Mouse (Mus musculus) midbrain, embryonic 16.5 days (tissue): Measurements from ENCODE around the gene Brd7. TPM values are rescaled to one million over a fixed set of nuclear protein-coding genes. Genes with fewer than 3 reads are reported as not detected.

Source experiments
- ATAC-seq: fragments of 200-750 bp; cut with Nextera tagmentation; 2 replicates; pipeline ENCODE4 v1.8.0; 2017; ENCODE audit warnings: moderate TSS enrichment
- H3K27ac ChIP-seq: fragments of 300-500 bp; sonication (generic); 2 replicates; pipeline ENCODE4 v1.5.1; 2014; ENCODE audit warnings: mild to moderate bottlenecking, low read length, mixed read lengths
- H3K27me3 ChIP-seq: fragments of 300-500 bp; sonication (generic); 2 replicates; pipeline ENCODE4 v1.6.1; 2014; ENCODE audit warnings: low read depth, low read length, mixed read lengths; ENCODE audit not compliant: control insufficient read depth, insufficient read depth
- H3K36me3 ChIP-seq: fragments of 300-500 bp; sonication (generic); 2 replicates; pipeline ENCODE4 v1.6.1; 2014; ENCODE audit warnings: mild to moderate bottlenecking, low read length, moderate library complexity, mixed read lengths; ENCODE audit not compliant: control insufficient read depth, insufficient read depth
- H3K4me1 ChIP-seq: fragments of 300-500 bp; sonication (generic); 2 replicates; pipeline ENCODE4 v1.6.1; 2014; ENCODE audit warnings: mild to moderate bottlenecking, low read length, mixed read lengths; ENCODE audit not compliant: control insufficient read depth, insufficient read depth
- H3K4me2 ChIP-seq: fragments of 300-500 bp; sonication (generic); 2 replicates; pipeline ENCODE4 v1.6.1; 2014; ENCODE audit warnings: mild to moderate bottlenecking, low read length, mixed read lengths
- H3K4me3 ChIP-seq: fragments of 300-500 bp; sonication (generic); 2 replicates; pipeline ENCODE4 v1.5.1; 2014; ENCODE audit warnings: low read depth, mild to moderate bottlenecking, low read length, moderate library complexity, mixed read lengths
- H3K9ac ChIP-seq: fragments of 300-500 bp; sonication (generic); 2 replicates; pipeline ENCODE4 v1.6.1; 2014; ENCODE audit warnings: low read depth, low read length, mixed read lengths
- H3K9me3 ChIP-seq: fragments of 300-500 bp; sonication (generic); replicated peaks from 2 replicates; pipeline ENCODE4 v1.6.1; 2014; ENCODE audit warnings: mild to moderate bottlenecking, low read length, mixed read lengths; ENCODE audit not compliant: control insufficient read depth, poor library complexity, severe bottlenecking
- WGBS: fragments of 180-500 bp; shearing (Covaris S2); extraction: QIAGEN DNeasy Blood & Tissue Kit; methylation state at CpG from one replicate; pipeline ENCODE4 v1.1.7; 2014; 5-methylcytosine and 5-hydroxymethylcytosine counted together
- polyA plus RNA-seq: library from polyadenylated mRNA; unstranded; fragments of >200 nt; fragmentation: Nextera tagmentation; extraction: Ambion mirVana; gene quantifications from 2 replicates; pipeline ENCODE4 v1.2.1, GENCODE M21; 2015

Gene Brd7
- polyA plus RNA-seq, 1 experiment from 2014 or later: 57.8 TPM

GRCm38 (mm10) chr8:88321387-88321786 lies 40.6 kb downstream of the Brd7 start:
- H3K9me3 ChIP-seq: no peaks in the 10 kb centered on the region
- no peak overlapping the region for H3K4me2 ChIP-seq
- H3K9ac ChIP-seq: no peak overlapping the region
- ATAC-seq: no peak
- H3K27me3 ChIP-seq: no peaks in the 10 kb centered on the region
- H3K36me3 ChIP-seq: peaks cover 2% of the 10 kb centered on the region; the same call in 1 of the 2 replicates
- 0 out of 2 replicates have a peak, but pooled peaks cover 2% of the 10 kb centered on the region for H3K4me1 ChIP-seq
- H3K27ac ChIP-seq: no peak overlapping the region
- WGBS: 93% methylated on average over 5 of the region's 5 CpGs
- no peak overlapping the region for H3K4me3 ChIP-seq

GRCm38 (mm10) chr8:88320134-88320533 lies 41.9 kb downstream of the Brd7 start:
- no peak overlapping the region for H3K9ac ChIP-seq
- 0 out of 2 replicates have a peak, but pooled peaks cover 2% of the 10 kb centered on the region for H3K4me1 ChIP-seq
- no peak overlapping the region for H3K4me2 ChIP-seq
- no peaks in the 10 kb centered on the region for H3K9me3 ChIP-seq
- no peaks in the 10 kb centered on the region for H3K27me3 ChIP-seq
- peaks cover 1% of the 10 kb centered on the region; the same call in 1 of the 2 replicates for H3K36me3 ChIP-seq
- no peak overlapping the region for H3K4me3 ChIP-seq
- no peak for ATAC-seq
- no peak overlapping the region for H3K27ac ChIP-seq
- 95% methylated on average over 6 of the region's 6 CpGs for WGBS

GRCm38 (mm10) chr8:88318151-88318550 lies 43.8 kb downstream of the Brd7 start:
- Histone ChIP-seq H3K27me3 (no peaks in the 10 kb centered on the region), H3K36me3 (no peaks in the 10 kb centered on the region), H3K9ac (no peak overlapping the region), H3K9me3 (no peaks in the 10 kb centered on the region), H3K4me3 (no peak overlapping the region), H3K27ac (no peak overlapping the region), H3K4me2 (no peak overlapping the region), H3K4me1 (0 out of 2 replicates have a peak, but pooled peaks cover 2% of the 10 kb centered on the region)
- no peak for ATAC-seq
- WGBS: 92% methylated on average over 8 of the region's 8 CpGs

DNA sequence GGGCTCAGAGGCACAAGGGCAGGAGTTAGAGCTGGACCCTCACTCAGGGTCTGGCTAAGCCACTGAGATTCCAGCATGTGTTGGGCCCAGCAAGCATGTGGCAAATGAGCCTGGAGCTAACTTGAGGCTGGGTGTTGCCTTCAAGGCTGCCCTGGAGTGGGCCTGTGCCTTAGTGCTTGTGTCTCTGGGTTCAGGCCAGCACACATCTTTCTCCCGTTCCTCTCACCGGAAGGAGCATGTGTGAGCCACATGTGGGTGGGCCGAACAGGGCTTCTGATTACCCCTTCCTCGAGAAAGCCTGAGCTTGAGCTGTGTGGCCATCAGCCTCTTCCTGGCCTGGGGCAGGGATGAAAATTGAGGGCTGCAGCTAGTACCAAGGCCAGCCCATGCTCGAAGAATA lies 44.7 kb downstream of the Brd7 start:
- Histone ChIP-seq H3K4me2 (no peak overlapping the region), H3K4me3 (no peak overlapping the region), H3K9me3 (no peaks in the 10 kb centered on the region), H3K27ac (no peak overlapping the region), H3K27me3 (no peaks in the 10 kb centered on the region), H3K9ac (no peak overlapping the region), H3K4me1 (0 out of 2 replicates have a peak, but pooled peaks cover 2% of the 10 kb centered on the region), H3K36me3 (no peaks in the 10 kb centered on the region)
- WGBS: 76% methylated on average over 5 of the region's 5 CpGs
- ATAC-seq: no peak

GRCm38 (mm10) chr8:88316139-88316931 lies 45.7 kb downstream of the Brd7 start:
- Histone ChIP-seq H3K27me3 (no peaks in the 10 kb centered on the region), H3K27ac (no peak overlapping the region), H3K36me3 (no peaks in the 10 kb centered on the region), H3K4me3 (no peak overlapping the region), H3K9me3 (no peaks in the 10 kb centered on the region), H3K4me1 (0 out of 2 replicates have a peak, but pooled peaks cover 2% of the 10 kb centered on the region), H3K4me2 (no peak overlapping the region), H3K9ac (no peak overlapping the region)
- no peak for ATAC-seq
- 44% methylated on average over 8 of the region's 8 CpGs for WGBS

GRCm38 (mm10) chr8:88315302-88315701 lies 46.7 kb downstream of the Brd7 start:
- ATAC-seq: no peak
- Histone ChIP-seq H3K36me3 (no peaks in the 10 kb centered on the region), H3K27me3 (no peaks in the 10 kb centered on the region), H3K9me3 (no peaks in the 10 kb centered on the region), H3K4me1 (0 out of 2 replicates have a peak, but pooled peaks cover 2% of the 10 kb centered on the region), H3K4me3 (no peak overlapping the region), H3K9ac (no peak overlapping the region), H3K27ac (no peak overlapping the region), H3K4me2 (no peak overlapping the region)
- 98% methylated on average over 8 of the region's 8 CpGs for WGBS

GRCm38 (mm10) chr8:88313991-88314390 lies 48.0 kb downstream of the Brd7 start:
- no peak for ATAC-seq
- Histone ChIP-seq H3K36me3 (no peaks in the 10 kb centered on the region), H3K9me3 (no peaks in the 10 kb centered on the region), H3K9ac (no peak overlapping the region), H3K4me3 (no peak overlapping the region), H3K4me2 (no peak overlapping the region), H3K4me1 (0 out of 2 replicates have a peak, but pooled peaks cover 2% of the 10 kb centered on the region), H3K27me3 (no peaks in the 10 kb centered on the region), H3K27ac (no peak overlapping the region)
- 94% methylated on average over 12 of the region's 12 CpGs for WGBS

GRCm38 (mm10) chr8:88312966-88313365 lies 49.0 kb downstream of the Brd7 start:
- Histone ChIP-seq H3K4me2 (no peak overlapping the region), H3K4me1 (0 out of 2 replicates have a peak, but pooled peaks cover 2% of the 10 kb centered on the region), H3K27ac (no peak overlapping the region), H3K9ac (no peak overlapping the region), H3K36me3 (no peaks in the 10 kb centered on the region), H3K4me3 (no peak overlapping the region), H3K27me3 (no peaks in the 10 kb centered on the region), H3K9me3 (no peaks in the 10 kb centered on the region)
- WGBS: 80% methylated on average over 8 of the region's 8 CpGs
- no peak for ATAC-seq

DNA sequence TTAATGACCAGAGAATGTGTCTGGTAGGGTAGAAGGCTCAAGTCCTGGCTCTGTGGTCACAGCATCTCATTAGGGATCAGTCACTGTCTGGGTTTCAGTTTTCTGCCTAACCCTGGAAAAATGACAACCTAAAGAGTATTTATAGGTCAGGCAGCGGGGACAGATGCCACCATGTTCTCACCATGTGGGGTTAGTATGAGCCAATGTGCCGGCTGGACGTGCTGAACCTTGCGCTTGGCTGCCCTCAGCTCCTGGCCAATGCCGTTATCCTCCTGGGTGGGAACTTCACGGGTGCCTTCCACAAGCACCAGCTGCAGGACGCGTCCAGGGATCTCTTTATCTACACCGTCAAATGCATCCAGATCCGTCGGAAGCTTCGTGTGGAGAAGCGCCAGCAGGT lies 51.7 kb downstream of the Brd7 start:
- H3K4me1 ChIP-seq: no peaks in the 10 kb centered on the region
- no peaks in the 10 kb centered on the region for H3K27me3 ChIP-seq
- H3K27ac ChIP-seq: no peak overlapping the region
- H3K9ac ChIP-seq: no peak overlapping the region
- no peak overlapping the region for H3K4me3 ChIP-seq
- H3K36me3 ChIP-seq: no peaks in the 10 kb centered on the region
- H3K9me3 ChIP-seq: no peaks in the 10 kb centered on the region
- no peak overlapping the region for H3K4me2 ChIP-seq
- WGBS: 93% methylated on average over 13 of the region's 13 CpGs
- no peak for ATAC-seq
